Mouse (Mus musculus) megakaryocyte progenitor cell, adult 5-6 weeks (primary cell): ENCODE data around the gene Gucy2d. TPM values are rescaled to one million over a fixed set of nuclear protein-coding genes. Genes with fewer than 3 reads are reported as not detected.

Experiments used
- ATAC-seq: replicated peaks from 2 replicates; pipeline ENCODE4 v1.8.0; 2016; ENCODE audit warnings: mild to moderate bottlenecking, moderate TSS enrichment, inconsistent platforms; ENCODE audit not compliant: poor library complexity
- total RNA-seq, 2 experiments: library from RNA; stranded (forward) in 1 of 2; stranded (reverse) in 1 of 2; fragments of 157-497, 149-512 nt in 1 of 2; fragments of 200-1000 nt in 1 of 2; gene quantifications; 2 replicates each; pipeline versions ENCODE4 v1.2.3 to v1.2.4; 2015 to 2017

Gene Gucy2d
- total RNA-seq, 2 experiments from 2014 or later = not detected

GRCm38 (mm10) chr7:98510961-98511958 is 71.0 kb downstream of the Gucy2d start:
- peak; percentile 61 for ATAC-seq

GRCm38 (mm10) chr7:98513251-98513650 is 73.0 kb downstream of the Gucy2d start:
- ATAC-seq = no peak

GRCm38 (mm10) chr7:98522576-98522975 is 82.4 kb downstream of the Gucy2d start:
- ATAC-seq = peak; percentile 86

GRCm38 (mm10) chr7:98523070-98523812 is 83.0 kb downstream of the Gucy2d start:
- ATAC-seq = no peak

GRCm38 (mm10) chr7:98523813-98524361 is 83.7 kb downstream of the Gucy2d start:
- peak; percentile 57 for ATAC-seq

- ATAC-seq = no peak
These were observed 84.2 kb downstream of the Gucy2d start for GRCm38 (mm10) chr7:98524401-98524800.

GRCm38 (mm10) chr7:98524869-98525699 is 84.9 kb downstream of the Gucy2d start:
- ATAC-seq = no peak

Other genes with a start within 250 kb of the Gucy2d start
- 0.20 TPM in 1 of 2 replicates, not detected in the other for gene B3gnt6, start 240.9 kb upstream of the Gucy2d start, total RNA-seq (2015)
- 0.12 TPM in 1 of 2 replicates, not detected in the other for gene B3gnt6, start 240.9 kb upstream of the Gucy2d start, total RNA-seq (2017)
- gene Acer3, start 119.2 kb upstream of the Gucy2d start, total RNA-seq (2015) = 59.0 and 59.9 TPM in 2 replicates
- 36.8 and 43.4 TPM in 2 replicates for gene Acer3, start 119.2 kb upstream of the Gucy2d start, total RNA-seq (2017)
- gene Tsku, start 79.1 kb upstream of the Gucy2d start, total RNA-seq (2015) = 0.12 TPM in 1 of 2 replicates, not detected in the other
- gene Tsku, start 79.1 kb upstream of the Gucy2d start, total RNA-seq (2017) = not detected in 2 replicates
- 0.05 TPM in 1 of 2 replicates, not detected in the other for gene Lrrc32, start 48.9 kb downstream of the Gucy2d start, total RNA-seq (2015)
- 0.04 TPM in 1 of 2 replicates, not detected in the other for gene Lrrc32, start 48.9 kb downstream of the Gucy2d start, total RNA-seq (2017)
- gene Emsy, start 216.4 kb downstream of the Gucy2d start, total RNA-seq (2015) = 69.1 and 83.8 TPM in 2 replicates
- gene Emsy, start 216.4 kb downstream of the Gucy2d start, total RNA-seq (2017) = 23.5 and 26.0 TPM in 2 replicates